10 mouse cellular contexts compared by ENCODE assay signal in genomic region chr2:60122188-60122587, GRCm38 (mm10).
DNase-seq lines count a peak whose midpoint lies in the region; ATAC-seq and TF ChIP-seq lines count a peak whose summit lies in the region.
"Had no signal": no experiment of that assay in that cellular context is flagged by ENCODE, and none has a peak within 500 bp of the region (broad histone marks: within the 10 kb centered on the region; RNA-seq: fewer than 3 reads in every experiment).

No protein-coding gene starts in this region.

- ATAC-seq in lung, embryonic 14.5 days (ENCODE audit: insufficient read depth), result no peak
- ATAC-seq in embryonic facial prominence, embryonic 14.5 days (ENCODE audit: low read depth), result no peak
- ATAC-seq in hindbrain, postnatal 0 days, result no peak
- no peak for ATAC-seq in neural tube, embryonic 12.5 days (ENCODE audit: low FRiP score, low read depth)

- no peak overlapping the region for H3K9ac ChIP-seq in lung, embryonic 14.5 days
- no peak overlapping the region for H3K9ac ChIP-seq in embryonic facial prominence, embryonic 14.5 days (ENCODE audit: low read depth, low read length)
- no peak overlapping the region for H3K9ac ChIP-seq in hindbrain, postnatal 0 days (replicated peaks; ENCODE audit: low read length)
- H3K9ac ChIP-seq in neural tube, embryonic 12.5 days, result no peak overlapping the region
- H3K9ac ChIP-seq: liver, embryonic 15.5 days had no signal

- no peaks in the 10 kb centered on the region for H3K9me3 ChIP-seq in lung, embryonic 14.5 days (ENCODE audit: low read depth, low read length)
- H3K9me3 ChIP-seq in embryonic facial prominence, embryonic 14.5 days (ENCODE audit: control insufficient read depth, low read length), result no peaks in the 10 kb centered on the region
- no peaks in the 10 kb centered on the region for H3K9me3 ChIP-seq in hindbrain, postnatal 0 days (ENCODE audit: low read length)
- H3K9me3 ChIP-seq in neural tube, embryonic 12.5 days, result no peaks in the 10 kb centered on the region
- H3K9me3 ChIP-seq: liver, embryonic 15.5 days had no signal

- DNase-seq in lung, embryonic 14.5 days, result peak; percentile 74
- no peak for DNase-seq in lung, postnatal 4 days
- no peak for DNase-seq in embryonic facial prominence, embryonic 14.5 days (ENCODE audit: low spot score)
- peak; percentile 32 for DNase-seq in hindbrain, postnatal 0 days (ENCODE audit: low spot score)
- no peak for DNase-seq in frontal cortex, postnatal 14 days (ENCODE audit: low spot score in 2 of 2)
- DNase-seq in kidney, postnatal 14 days, result no peak
- DNase-seq in spleen, adult 18-20 months, result no peak
- DNase-seq: thymus, postnatal 4 days had no signal

- H3K4me2 ChIP-seq in lung, embryonic 14.5 days, result no peak overlapping the region
- peak overlapping the region; percentile 49; the same call in 1 of the 2 replicates for H3K4me2 ChIP-seq in embryonic facial prominence, embryonic 14.5 days (ENCODE audit: low read depth, low read length)
- H3K4me2 ChIP-seq in hindbrain, postnatal 0 days (ENCODE audit: low read depth, low read length), result peak overlapping the region; percentile 65
- H3K4me2 ChIP-seq in neural tube, embryonic 12.5 days (replicated peaks), result peak overlapping the region; percentile 52

- no peaks in the 10 kb centered on the region for H3K27me3 ChIP-seq in lung, embryonic 14.5 days (ENCODE audit: insufficient read depth, low read length)
- no peaks in the 10 kb centered on the region for H3K27me3 ChIP-seq in embryonic facial prominence, embryonic 14.5 days (replicated peaks; ENCODE audit: control insufficient read depth, insufficient read depth, low read length)
- no peaks in the 10 kb centered on the region for H3K27me3 ChIP-seq in hindbrain, postnatal 0 days (ENCODE audit: insufficient read depth, low read length)
- no peaks in the 10 kb centered on the region for H3K27me3 ChIP-seq in neural tube, embryonic 12.5 days (replicated peaks)
- H3K27me3 ChIP-seq: liver, embryonic 15.5 days had no signal

- no peaks in the 10 kb centered on the region for H3K36me3 ChIP-seq in lung, embryonic 14.5 days (ENCODE audit: insufficient read depth)
- H3K36me3 ChIP-seq in embryonic facial prominence, embryonic 14.5 days (ENCODE audit: control insufficient read depth, insufficient read depth, low read length), result no peaks in the 10 kb centered on the region
- no peaks in the 10 kb centered on the region for H3K36me3 ChIP-seq in hindbrain, postnatal 0 days (ENCODE audit: insufficient read depth, low read length)
- H3K36me3 ChIP-seq in neural tube, embryonic 12.5 days, result no peaks in the 10 kb centered on the region
- H3K36me3 ChIP-seq: liver, embryonic 15.5 days had no signal

- no peak for TF ChIP-seq CTCF in lung, embryonic 14.5 days (IDR thresholded peaks at IDR 0.05; ENCODE audit: low read depth)
- no peak for TF ChIP-seq CTCF in hindbrain, postnatal 0 days (IDR thresholded peaks at IDR 0.05; ENCODE audit: low read depth)

- H3K27ac ChIP-seq in lung, embryonic 14.5 days (ENCODE audit: low read depth), result no peak overlapping the region
- no peak overlapping the region for H3K27ac ChIP-seq in embryonic facial prominence, embryonic 14.5 days (replicated peaks; ENCODE audit: low read depth, low read length)
- H3K27ac ChIP-seq in hindbrain, postnatal 0 days, result no peak overlapping the region
- H3K27ac ChIP-seq in neural tube, embryonic 12.5 days, result no peak overlapping the region
- H3K27ac ChIP-seq: liver, embryonic 15.5 days had no signal

- no peak overlapping the region for H3K4me3 ChIP-seq in lung, embryonic 14.5 days (ENCODE audit: low read depth, low read length)
- H3K4me3 ChIP-seq in embryonic facial prominence, embryonic 14.5 days (ENCODE audit: low read depth, low read length), result no peak overlapping the region
- H3K4me3 ChIP-seq in hindbrain, postnatal 0 days (ENCODE audit: low read length), result 0 out of 2 replicates have a peak overlapping the region, but pooled peaks have one; percentile 13
- H3K4me3 ChIP-seq in neural tube, embryonic 12.5 days, result no peak overlapping the region
- H3K4me3 ChIP-seq: liver, embryonic 15.5 days had no signal

- WGBS in lung, embryonic 14.5 days, result 30% methylated on average over 2 of the region's 2 CpGs
- 55% methylated on average over 2 of the region's 2 CpGs for WGBS in embryonic facial prominence, embryonic 14.5 days
- WGBS in hindbrain, postnatal 0 days, result 21% methylated on average over 2 of the region's 2 CpGs
- 22% methylated on average over 2 of the region's 2 CpGs for WGBS in neural tube, embryonic 12.5 days

- H3K4me1 ChIP-seq in lung, embryonic 14.5 days (ENCODE audit: insufficient read depth), result 0 out of 2 replicates have a peak, but pooled peaks cover 3% of the 10 kb centered on the region
- H3K4me1 ChIP-seq in embryonic facial prominence, embryonic 14.5 days (ENCODE audit: control insufficient read depth, insufficient read depth, low read length), result peaks cover 29% of the 10 kb centered on the region
- peaks cover 14% of the 10 kb centered on the region; the same call in 1 of the 2 replicates for H3K4me1 ChIP-seq in hindbrain, postnatal 0 days (ENCODE audit: insufficient read depth, low read length)
- peaks cover 33% of the 10 kb centered on the region for H3K4me1 ChIP-seq in neural tube, embryonic 12.5 days

Comparison
In these comparisons a context has a peak if more than half of its experiments do, and no peak if none do; other contexts are left out.
1. DNase-seq: peak in lung, embryonic 14.5 days (single experiment) and hindbrain, postnatal 0 days (single experiment); none in lung, postnatal 4 days (0 of 2), embryonic facial prominence, embryonic 14.5 days (single experiment), frontal cortex, postnatal 14 days (0 of 2), kidney, postnatal 14 days (single experiment) and spleen, adult 18-20 months (0 of 2).